Mouse (Mus musculus): ENCODE data around the gene Stx11. TPM values are rescaled to one million over a fixed set of nuclear protein-coding genes. Genes with fewer than 3 reads are reported as not detected.

Gene Stx11
- under 1 TPM; 0.15 to 0.56 (median 0.30) TPM for total RNA-seq (2022)

DNA sequence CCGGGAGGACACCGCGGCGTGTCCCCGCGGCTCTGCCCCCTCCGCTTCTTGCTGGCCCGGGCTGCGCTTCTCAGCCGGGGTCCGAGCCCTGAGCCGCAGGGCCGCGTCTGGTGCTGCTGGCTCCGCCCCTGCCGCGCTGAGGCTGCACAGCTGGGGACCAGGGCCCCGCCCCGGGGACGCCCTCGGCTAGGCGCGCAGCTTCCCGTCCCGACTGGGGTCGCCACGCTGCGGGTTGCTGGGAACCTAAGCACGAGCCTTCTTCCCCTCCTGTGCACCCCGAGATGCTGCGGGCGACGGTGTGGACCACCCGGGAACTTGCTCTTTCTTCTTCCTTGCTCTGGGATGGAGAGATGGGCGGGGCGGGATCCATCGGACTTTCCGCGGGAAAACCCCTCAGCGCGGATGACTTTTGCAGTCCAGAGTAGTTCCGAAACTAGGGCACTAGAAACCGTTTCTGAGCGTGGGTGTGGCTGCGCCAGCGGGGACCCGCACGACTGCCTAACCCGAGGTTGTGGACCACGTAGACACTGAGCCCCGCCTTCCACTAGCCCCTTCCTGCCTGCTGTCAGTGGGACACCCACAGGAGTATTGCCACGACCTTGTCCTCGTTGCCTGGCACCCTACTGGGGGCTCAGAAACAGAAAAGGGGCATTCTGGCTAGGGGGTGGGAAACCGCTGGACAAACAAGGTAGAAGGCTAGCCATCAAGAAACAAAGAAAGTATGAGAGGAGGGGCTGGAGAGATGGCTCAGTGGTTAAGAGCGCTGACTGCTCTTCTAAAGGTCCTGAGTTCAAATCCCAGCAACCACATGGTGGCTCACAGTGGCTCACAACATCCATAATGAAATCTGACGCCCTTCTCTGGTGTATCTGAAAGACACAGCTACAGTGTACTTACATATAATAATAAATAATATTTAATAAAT lies at the start of gene Stx11:
Stx11 (minus strand) TSS at position 148 of the 925 bp plus-strand sequence.
- DNase-seq (ENCODE audit: low spot score in 2 of 2): peak in 1 of 2 experiments; percentile 40

DNA sequence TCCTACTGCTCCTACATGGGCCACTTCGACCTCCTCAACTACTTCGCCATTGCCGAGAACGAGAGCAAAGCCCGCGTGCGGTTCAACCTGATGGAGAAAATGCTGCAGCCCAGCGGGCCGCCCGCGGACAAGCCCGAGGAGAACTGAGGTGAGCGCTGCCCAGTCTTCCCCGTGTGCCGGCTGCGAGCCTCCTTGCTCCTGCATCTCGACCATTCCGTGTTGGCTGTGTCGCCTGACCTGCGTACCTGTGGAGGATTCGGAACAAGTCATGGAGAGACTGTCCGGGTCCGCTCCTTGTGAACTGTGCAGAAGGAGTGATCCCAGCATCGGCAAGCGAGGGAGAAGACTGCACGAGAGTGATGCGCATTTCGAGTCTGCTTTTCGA lies 44.6 kb upstream of the Stx11 start:
- no peak for DNase-seq (ENCODE audit: low spot score in 2 of 2)

DNA sequence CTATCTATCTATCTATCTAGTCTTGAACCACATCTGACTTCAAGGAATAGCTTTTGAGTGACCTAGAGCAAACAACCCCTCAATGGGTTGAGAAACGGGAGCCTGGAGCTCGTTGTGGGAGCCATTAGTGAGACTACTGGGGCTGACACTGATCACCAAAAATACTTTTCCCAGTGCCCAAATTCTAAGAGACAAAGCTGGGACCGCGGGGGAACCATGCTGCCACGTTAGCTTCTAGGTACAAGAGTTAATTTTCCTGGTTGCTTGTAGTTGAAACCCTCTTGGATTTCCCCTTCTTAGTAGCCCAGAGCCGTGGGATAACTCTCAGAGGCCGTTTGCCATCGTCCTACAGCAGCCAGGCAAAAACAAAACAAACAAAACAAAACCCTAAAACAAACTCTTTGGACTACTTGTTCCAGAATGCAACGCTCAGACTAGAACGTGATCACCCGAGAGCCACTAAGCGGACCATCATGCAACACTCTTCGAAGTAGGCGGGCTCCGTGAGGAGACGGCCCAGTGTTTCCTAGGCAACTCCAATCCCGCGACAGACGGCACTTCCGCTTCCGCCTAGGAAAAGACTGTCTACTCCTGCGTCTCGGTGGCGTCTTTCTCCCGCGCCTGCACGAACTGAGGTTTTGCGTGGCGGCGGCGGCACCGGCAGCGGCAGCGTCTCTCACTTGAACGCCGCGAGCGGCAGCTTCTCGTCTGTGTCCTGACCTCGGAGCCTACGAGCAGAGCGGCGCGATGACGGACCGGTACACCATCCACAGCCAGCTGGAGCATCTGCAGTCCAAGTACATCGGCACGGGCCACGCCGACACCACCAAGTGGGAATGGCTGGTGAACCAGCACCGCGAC lies 44.0 kb upstream of the Stx11 start:
- DNase-seq (ENCODE audit: low spot score in 2 of 2): peak; percentile 86 to 92

DNA sequence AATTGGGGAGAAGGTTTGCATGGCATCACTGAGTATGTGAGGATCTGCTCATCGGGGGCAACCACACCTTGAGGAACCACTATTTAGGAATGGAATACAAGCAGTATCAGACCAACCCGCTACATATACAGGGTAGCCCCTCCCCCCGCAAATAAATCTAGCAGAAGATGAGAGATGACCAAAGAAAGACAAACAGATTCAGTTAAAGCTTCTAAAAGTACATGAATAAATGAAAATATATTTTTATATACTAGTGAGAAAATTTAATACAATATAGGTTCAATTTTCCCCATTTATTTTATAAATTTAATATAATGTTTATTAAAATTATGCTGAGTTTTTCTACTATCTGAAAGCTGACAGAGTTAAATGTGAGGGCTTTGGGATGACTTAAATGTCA lies 40.9 kb upstream of the Stx11 start, which contains the start of gene Sf3b5:
Sf3b5 (plus strand) TSS at position 301 of the 400 bp plus-strand sequence.
- no peak for DNase-seq (ENCODE audit: low spot score in 2 of 2)

DNA sequence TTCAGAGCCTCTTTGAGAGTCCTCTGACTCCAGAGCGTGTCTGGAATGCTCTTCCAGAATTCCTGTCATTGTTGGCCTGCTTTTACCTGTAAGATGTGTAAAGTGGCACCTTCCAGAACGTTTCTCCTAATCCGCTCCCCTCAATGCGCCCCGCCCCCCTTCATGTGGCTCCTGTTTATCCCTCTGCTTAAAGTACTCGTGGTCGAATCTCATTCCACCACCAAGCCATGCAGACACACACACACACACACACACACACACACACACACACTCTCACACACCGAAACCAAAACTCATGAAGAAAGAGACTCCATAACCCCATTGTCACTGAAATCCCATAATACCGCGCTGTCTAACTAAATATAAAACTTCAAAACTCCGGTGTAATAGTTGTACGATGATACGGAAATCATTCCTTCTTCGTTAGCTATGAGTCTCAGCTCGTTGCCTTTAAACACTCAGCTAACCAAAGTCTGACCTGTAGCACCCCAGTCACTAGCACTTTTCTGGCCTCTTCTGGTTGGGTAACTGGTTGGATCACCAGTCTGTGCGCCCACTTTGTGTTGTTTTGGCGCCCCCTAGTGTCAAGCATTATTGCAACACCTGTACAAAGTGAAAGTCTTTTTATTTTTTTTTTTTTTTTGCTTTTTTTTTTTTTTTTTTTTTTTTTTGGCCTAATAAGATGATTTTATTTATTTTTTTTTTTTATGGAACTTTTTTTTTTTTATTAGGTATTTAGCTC lies 32.8 kb upstream of the Stx11 start:
- peak; percentile 62 to 72 for DNase-seq (ENCODE audit: low spot score in 2 of 2)

DNA sequence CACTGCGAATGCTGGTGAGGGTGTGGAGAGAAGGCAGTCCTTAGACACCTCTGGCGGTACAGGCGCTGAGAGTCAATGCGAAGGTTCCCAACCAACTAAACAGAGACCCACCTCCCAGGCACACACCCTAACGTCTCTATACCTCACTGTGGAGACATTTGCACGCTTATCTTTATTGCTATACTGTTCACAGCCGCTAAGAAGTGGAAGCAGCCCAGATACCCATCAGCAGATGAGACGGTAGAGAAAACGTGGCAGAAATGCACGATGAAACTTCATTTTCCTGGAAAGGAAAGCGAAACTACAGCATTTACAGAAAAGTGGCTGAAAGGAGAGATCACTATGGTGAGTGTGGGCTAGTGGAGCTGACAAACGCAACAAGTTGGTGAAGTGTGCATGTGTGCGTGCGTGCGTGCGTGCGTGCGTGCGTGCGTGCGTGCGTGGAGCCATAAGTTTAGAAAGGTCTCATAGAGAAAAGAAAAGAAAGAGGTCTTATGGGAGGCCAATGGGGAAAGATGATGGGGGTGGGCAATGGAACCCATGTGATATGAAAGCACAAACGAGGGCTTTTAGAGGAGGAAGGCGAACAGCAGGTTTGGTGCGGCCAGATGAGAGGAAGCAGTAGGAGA lies 29.4 kb upstream of the Stx11 start:
- DNase-seq (ENCODE audit: low spot score in 2 of 2): no peak

DNA sequence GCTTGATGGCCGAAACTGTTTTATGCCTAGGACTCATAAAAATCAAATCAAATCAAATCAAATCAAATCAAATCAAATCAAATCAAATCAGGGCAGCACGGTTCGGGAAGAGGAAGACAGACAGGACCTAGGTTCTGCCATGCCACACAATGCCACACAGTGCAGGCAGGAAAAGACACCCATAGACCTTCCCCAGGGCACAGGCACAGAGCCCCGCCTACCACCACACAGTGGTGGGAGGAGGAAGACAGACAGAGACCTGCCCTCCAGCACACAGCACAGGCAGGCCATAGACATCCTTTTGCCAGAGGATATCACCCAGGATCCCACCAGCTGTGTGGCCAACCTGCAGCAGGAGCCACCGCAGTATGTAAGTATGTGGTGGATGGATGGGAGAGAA lies 27.9 kb upstream of the Stx11 start:
- DNase-seq (ENCODE audit: low spot score in 2 of 2): no peak

DNA sequence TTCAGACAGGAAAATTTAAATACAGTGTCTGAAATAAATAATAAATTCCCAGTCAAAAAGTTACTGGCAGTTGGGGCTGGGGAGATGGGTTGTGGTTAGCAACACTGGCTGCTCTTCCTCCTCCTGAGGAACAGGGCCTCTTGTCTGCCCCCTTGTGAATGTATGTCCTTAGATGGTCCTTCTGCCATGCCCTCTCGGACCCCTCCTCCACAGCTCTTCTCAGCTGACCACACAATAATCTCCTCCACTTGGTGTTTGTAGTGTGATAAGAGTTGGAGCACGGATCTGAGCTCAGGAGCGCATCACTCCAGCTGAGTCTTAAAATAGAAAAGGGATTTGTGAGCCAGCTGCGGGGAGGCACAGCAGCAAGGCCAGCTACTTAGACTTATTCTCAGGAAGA lies 22.8 kb upstream of the Stx11 start:
- no peak for DNase-seq (ENCODE audit: low spot score in 2 of 2)

DNA sequence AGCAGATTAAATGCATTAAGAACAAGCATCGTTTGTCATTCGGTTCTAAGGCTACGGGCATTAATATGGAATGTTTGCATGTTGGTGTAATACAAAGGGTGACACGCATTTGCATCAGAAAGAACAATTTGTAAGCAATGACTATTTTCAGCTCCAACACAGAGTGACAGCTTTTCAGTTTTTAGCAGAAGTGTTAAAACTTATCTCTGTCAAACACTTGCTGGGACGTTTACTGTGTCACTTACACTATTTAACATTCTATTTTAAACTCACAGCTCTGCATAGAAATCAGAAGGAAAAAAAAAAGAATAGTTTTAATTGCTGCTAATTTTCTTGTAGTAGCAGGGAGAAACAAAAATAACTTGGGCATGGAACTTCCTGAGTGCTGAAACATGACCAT lies 22.4 kb upstream of the Stx11 start:
- DNase-seq (ENCODE audit: low spot score in 2 of 2): no peak

DNA sequence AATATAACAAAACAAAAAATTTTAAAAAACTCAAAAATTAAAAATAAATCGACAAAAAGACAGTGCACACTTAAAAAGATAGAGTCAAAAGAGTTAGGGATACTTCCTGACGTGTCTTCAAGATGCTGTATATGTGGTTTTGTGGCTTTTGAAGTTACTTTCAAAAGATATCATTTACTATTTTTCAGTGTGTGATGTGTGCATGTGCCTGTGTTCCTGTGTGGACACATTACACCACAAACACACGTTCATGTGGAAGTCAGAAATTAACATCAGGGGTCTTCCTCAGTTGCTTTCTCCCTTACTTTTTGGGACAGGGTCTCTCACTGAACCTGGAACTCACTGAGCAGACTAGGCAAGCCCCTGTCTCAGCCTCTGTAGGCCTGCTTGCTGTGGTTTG lies 20.9 kb upstream of the Stx11 start:
- DNase-seq (ENCODE audit: low spot score in 2 of 2): no peak

DNA sequence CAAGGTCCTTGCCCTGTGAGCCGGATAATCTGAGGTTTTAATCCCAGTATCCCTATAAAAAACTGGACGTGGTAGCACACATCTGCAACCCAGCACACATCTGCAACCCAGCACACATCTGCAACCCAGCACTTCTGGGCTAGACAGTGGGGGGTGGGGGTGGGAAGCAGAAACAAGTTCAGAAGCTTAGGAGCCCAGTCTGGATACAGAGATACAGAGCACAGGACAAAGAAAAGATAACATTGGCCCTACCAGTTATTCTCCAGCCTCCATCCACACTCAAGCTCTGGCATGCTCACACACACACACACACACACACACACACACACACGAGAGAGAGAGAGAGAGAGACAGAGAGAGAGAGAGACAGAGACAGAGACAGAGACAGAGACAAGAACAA lies 19.4 kb upstream of the Stx11 start:
- no peak for DNase-seq (ENCODE audit: low spot score in 2 of 2)

DNA sequence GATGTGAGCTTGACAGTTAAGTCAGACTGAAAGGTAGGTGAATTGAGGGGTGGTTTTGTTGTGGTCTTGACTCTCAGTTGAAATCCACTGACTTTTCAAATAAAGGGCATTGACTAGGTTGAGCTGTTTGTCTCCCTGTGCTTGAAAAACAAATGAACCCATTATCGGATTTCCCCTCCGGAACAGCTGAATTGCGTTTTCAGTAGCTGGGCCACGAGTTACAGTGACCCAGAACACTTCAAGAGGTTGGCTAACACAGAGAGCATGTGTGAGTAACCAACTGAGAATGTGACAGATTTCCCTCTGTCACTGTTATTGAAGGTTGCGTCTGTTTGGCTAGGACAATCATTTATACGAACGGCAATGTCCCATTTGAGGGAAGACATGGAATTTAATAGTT lies 17.0 kb upstream of the Stx11 start:
- DNase-seq (ENCODE audit: low spot score in 2 of 2): no peak

DNA sequence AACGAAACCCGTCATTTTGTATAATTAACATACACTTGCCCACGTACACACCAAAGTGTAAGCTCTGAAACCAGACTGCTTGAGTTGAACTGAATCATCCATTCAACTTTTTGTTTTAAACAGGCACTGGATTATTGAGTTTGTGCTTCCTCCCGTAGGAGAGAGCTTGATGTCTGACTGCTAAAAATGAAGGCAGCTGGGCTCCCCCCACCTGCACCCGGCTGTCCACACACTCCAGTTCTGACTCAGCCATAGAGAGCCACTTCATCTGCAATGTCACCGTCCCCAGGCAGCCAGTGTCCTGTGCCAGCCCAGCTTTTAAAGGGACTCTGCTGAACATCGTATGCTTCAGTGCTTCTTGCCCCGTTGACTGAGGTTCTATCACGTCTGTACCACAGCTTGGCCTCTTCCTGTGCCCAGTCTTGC lies 13.7 kb upstream of the Stx11 start:
- DNase-seq (ENCODE audit: low spot score in 2 of 2): no peak

DNA sequence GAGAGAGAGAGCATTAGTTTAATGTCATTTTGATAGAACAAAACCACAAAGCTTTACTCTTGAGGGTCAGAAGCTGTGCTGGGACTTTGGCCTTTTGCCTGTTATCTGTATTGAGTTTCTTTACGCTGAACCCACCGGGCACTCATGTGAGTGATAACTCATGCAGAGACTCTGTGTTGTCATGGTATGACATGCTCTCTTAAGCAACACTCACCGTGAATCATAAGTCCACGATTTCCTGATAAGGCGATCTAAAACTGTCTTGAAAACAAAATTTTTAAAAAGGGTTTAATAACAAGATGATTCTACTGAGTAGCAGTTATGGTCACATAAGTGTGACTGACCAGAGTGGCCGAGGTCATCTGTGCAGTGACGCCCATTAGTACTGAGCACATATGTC lies 12.5 kb upstream of the Stx11 start:
- no peak for DNase-seq (ENCODE audit: low spot score in 2 of 2)

DNA sequence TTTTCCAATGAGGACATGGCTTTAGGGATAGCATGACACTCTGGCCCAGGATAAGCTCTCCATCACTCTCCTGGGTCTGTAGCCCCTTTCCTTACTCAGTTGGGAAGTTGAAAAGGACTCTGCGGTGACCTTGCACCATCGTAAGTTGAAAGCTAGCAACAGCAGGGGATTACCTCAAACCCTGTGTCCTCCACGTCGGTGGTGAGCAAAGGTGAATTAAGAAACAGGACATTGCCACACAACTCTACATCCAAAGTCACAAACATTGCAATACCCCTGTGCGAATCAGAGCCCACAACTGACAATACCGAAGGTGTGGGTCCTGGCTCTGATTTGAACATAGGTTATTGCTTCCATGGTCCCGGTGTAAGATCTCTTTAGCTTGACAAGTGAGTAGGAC lies 11.9 kb upstream of the Stx11 start:
- no peak for DNase-seq (ENCODE audit: low spot score in 2 of 2)

DNA sequence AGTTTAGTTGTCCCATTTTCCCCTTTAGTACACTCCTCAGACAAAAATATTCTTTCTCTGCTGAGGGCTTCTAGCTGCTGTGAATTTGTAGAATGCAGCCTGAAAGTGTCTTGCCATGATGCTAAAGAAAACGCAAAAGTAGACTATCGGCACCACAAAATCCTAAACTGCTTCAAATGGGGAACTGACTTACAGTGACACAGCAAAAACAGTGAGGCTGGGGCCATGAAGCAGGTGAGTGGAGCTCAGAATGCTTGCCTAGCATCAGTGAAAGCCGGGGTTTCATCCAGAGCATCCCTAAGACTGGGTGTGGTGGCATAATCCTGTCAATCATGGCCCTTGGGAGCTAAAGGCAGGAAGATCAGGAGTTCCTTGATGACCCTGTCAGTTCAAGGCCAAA lies 11.4 kb upstream of the Stx11 start:
- DNase-seq (ENCODE audit: low spot score in 2 of 2): no peak

DNA sequence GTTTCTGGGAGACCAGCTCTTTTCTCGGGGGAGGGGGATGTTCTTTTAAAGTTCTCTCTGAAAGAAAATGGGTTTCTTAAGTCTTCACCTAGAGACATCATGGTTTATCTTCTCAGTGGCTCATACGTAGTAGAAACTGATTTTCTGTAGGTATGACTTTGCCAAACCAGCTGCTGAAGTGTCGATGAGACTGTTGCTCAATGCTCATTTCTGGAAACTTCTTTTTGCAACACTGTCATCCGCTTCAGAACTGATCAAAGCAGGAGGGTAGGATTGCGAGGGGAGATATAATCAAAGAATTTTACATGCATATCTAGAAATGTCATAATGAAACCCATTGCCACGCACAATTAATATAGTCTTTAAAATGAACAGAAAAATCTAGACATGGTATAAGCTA lies 10.5 kb upstream of the Stx11 start:
- DNase-seq (ENCODE audit: low spot score in 2 of 2): no peak

DNA sequence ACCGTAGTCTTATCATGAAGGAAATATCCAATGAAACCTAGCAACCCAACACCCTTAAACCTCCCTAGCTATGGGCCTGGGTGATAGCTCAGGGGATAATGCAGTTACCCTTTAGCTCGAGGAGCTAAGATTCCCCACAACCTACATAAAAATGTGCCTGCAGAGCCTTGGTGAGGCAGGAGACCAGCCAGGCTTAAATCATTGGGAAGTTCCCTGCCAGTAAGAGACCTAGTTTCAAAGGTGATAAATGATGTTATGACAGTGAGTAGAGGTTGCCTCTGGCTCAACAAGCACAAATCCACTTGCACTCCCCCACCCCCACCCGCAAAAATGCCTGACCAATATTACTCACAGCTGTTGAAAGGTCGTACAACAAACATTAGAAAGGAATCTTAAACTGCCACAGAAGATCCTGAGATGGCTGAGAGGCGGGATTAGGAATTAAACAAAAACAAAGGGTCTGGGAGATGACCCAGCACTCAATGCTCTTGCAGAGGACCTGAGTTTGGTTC lies 1.6 kb upstream of the Stx11 start:
- DNase-seq (ENCODE audit: low spot score in 2 of 2): no peak

DNA sequence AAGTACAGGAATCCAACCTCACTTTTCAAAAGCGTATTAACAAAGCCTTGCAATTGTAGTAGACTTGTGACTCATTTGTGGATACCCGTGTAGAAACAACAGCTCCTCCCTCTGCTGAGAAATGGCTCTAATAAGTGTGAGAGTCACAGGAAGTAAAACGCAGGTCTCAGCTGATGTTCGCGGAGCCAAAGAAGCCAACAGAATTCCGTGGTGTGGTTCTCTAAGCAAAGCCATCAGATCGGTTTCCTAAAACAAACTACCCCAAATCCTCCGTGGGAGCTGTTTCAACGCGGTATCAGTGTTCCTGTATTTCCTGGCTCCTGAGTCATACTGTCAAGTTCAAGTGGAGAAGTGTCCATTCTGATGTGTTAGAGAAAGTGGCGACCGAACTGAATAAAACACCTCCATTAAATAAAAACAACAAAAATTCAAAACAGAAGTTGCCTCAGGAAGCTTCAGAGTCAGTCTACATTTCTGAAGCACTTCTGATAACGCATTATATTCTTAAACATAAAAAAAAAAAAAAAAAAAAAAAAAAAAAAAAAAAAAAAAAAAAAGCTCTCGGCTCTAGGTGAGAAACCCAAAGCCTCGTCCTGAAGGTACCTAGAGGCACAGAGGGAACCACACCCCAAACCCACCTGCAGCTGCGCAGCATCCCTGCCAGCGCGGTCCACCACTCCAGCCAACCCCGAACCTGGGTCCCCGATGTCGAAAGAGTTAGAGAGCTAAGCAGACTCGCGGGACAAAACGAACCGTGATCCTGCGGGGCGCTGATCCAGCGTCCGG lies 543 bp downstream of the Stx11 start:
- DNase-seq (ENCODE audit: low spot score in 2 of 2): no peak

DNA sequence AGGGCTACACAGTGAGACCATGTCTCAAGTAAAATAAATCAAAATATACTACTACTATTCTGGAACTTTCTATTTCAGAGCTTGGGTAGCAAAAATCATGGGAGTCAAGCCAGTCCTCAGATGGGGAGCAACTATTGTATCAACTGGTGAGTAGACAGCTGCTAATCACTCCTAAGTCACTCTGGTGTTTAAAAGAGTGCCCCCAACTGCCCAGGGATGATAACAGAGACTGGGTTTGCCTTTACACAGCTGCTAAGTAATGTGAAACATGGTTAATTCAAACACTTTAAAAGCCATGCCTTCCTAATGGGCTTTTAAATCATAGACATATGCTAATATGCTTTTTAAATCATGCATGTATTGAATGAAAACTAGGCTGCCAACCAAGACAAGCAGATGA lies 1.9 kb downstream of the Stx11 start:
- DNase-seq (ENCODE audit: low spot score in 2 of 2): no peak
